Mouse (Mus musculus) heart, embryonic 16.5 days (tissue): Measurements from ENCODE around the gene Cacna1e. TPM values are rescaled to one million over a fixed set of nuclear protein-coding genes. Genes with fewer than 3 reads are reported as not detected.

Experiments used
- ATAC-seq: fragments of 200-750 bp; cut with Nextera tagmentation; replicated peaks from 2 replicates; pipeline ENCODE4 v1.8.0; 2017; ENCODE audit warnings: moderate number of reproducible peaks; ENCODE audit not compliant: insufficient read depth, low FRiP score; ENCODE audit errors: extremely low read depth
- H3K27ac ChIP-seq: fragments of 300-500 bp; sonication (generic); 2 replicates; pipeline ENCODE4 v1.5.1; 2014; ENCODE audit warnings: mild to moderate bottlenecking, low read length, control low read depth, moderate library complexity
- H3K27me3 ChIP-seq: fragments of 300-500 bp; sonication (generic); 2 replicates; pipeline ENCODE4 v1.6.1; 2014; ENCODE audit warnings: low read length, mixed read lengths; ENCODE audit not compliant: control insufficient read depth, insufficient read depth
- H3K36me3 ChIP-seq: fragments of 300-500 bp; sonication (generic); 2 replicates; pipeline ENCODE4 v1.6.1; 2014; ENCODE audit not compliant: control insufficient read depth, insufficient read depth
- H3K4me1 ChIP-seq: fragments of 300-500 bp; sonication (generic); 2 replicates; pipeline ENCODE4 v1.6.1; 2014; ENCODE audit warnings: low read length, mixed read lengths; ENCODE audit not compliant: control insufficient read depth, insufficient read depth
- H3K4me2 ChIP-seq: fragments of 300-500 bp; sonication (generic); 2 replicates; pipeline ENCODE4 v1.6.1; 2014; ENCODE audit warnings: low read depth, mild to moderate bottlenecking, control low read depth, low read length
- H3K4me3 ChIP-seq: fragments of 300-500 bp; sonication (generic); 2 replicates; pipeline ENCODE4 v1.5.1; 2014; ENCODE audit warnings: mild to moderate bottlenecking, control low read depth, low read length
- H3K9ac ChIP-seq: fragments of 300-500 bp; sonication (generic); 2 replicates; pipeline ENCODE4 v1.6.1; 2014; ENCODE audit warnings: low read length, control low read depth
- H3K9me3 ChIP-seq: fragments of 300-500 bp; sonication (generic); replicated peaks from 2 replicates; pipeline ENCODE4 v1.6.1; 2016; ENCODE audit warnings: low read length; ENCODE audit not compliant: control insufficient read depth
- WGBS: fragments of 180-500 bp; shearing (Covaris S2); extraction: QIAGEN DNeasy Blood & Tissue Kit; methylation state at CpG from one replicate; pipeline ENCODE4 v1.1.7; 2014; 5-methylcytosine and 5-hydroxymethylcytosine counted together
- polyA plus RNA-seq: library from polyadenylated mRNA; unstranded; fragments of >200 nt; fragmentation: Nextera tagmentation; extraction: Ambion mirVana; gene quantifications from 2 replicates; pipeline ENCODE4 v1.2.1, GENCODE M21; 2015

Gene Cacna1e
- polyA plus RNA-seq, 1 experiment from 2014 or later = 0.13 TPM

DNA sequence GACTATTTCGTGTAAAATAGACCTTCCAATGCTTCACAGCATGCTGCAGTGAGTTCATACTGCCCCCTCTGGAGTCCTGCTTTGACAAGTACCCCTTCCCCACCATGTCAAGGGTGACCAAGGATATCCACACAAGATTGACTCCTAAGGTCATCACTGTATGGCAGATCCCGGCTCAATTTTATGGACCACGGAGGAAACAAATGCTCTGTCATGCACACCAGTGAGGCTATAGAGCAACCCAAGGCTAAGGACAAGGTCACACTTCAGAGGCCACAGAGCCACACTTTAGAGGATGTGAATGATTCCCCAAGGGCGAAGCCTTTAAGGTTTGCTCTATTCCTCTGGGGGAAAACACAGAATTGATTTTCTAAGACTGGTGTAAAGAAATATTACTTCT, 410.1 kb downstream of the Cacna1e start:
- H3K9ac ChIP-seq = no peak overlapping the region
- no peaks in the 10 kb centered on the region for H3K27me3 ChIP-seq
- 75% methylated on average over 4 of the region's 4 CpGs for WGBS
- no peak overlapping the region for H3K4me3 ChIP-seq
- no peak overlapping the region for H3K4me2 ChIP-seq
- H3K9me3 ChIP-seq = no peaks in the 10 kb centered on the region
- no peak for ATAC-seq
- no peak overlapping the region for H3K27ac ChIP-seq
- H3K36me3 ChIP-seq = no peaks in the 10 kb centered on the region
- no peaks in the 10 kb centered on the region for H3K4me1 ChIP-seq

DNA sequence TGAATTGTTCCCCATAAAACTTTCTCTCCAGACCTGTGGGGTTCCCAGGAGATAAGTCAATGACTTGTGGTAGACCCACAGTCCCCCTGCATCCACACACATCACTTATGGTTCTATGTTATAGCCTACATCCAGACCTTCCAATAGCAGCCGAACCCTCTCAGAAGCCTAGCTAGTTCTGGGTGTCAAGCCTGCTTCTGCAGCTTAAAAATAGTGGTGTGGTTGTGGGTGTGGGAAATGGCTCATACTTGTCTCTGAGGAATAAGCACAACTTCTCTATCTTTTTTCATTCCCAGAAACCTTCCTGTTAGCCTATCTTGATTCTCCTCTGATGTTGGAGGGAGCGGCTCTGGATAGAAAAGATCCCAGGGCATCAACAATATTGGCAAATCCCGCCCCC, 417.0 kb downstream of the Cacna1e start:
- H3K4me1 ChIP-seq = no peaks in the 10 kb centered on the region; the same call in 1 of the 2 replicates
- H3K27ac ChIP-seq = no peak overlapping the region
- H3K4me3 ChIP-seq = no peak overlapping the region
- H3K9ac ChIP-seq = no peak overlapping the region
- 86% methylated on average over 3 of the region's 3 CpGs for WGBS
- H3K27me3 ChIP-seq = no peaks in the 10 kb centered on the region
- no peaks in the 10 kb centered on the region for H3K36me3 ChIP-seq
- no peak overlapping the region for H3K4me2 ChIP-seq
- no peak for ATAC-seq
- H3K9me3 ChIP-seq = no peaks in the 10 kb centered on the region

DNA sequence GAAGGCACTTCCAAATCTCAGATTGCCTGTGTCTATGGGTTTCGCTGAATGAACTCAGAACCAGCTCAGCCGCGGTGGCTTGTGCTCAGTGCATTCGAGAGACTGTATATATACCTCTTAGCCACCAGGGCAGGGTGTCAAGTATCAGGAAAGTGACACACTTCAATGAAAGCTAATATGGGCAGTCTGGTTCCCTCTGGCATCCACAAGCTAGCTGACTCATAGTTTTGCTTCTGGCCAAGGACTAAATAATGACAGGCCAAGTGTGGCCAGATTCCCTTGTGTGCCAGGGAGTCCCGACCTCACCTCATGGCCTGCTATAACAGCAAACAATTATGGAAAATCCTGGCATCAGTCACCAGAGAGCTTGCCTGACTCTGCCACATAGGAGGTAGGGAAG, 422.8 kb downstream of the Cacna1e start:
- no peaks in the 10 kb centered on the region for H3K27me3 ChIP-seq
- H3K9ac ChIP-seq = no peak overlapping the region
- no peak overlapping the region for H3K4me3 ChIP-seq
- H3K9me3 ChIP-seq = no peaks in the 10 kb centered on the region
- no peaks in the 10 kb centered on the region; the same call in 1 of the 2 replicates for H3K4me1 ChIP-seq
- H3K4me2 ChIP-seq = no peak overlapping the region
- no peak for ATAC-seq
- H3K27ac ChIP-seq = no peak overlapping the region
- no peaks in the 10 kb centered on the region for H3K36me3 ChIP-seq
- WGBS = 50% methylated on average over 5 of the region's 5 CpGs

DNA sequence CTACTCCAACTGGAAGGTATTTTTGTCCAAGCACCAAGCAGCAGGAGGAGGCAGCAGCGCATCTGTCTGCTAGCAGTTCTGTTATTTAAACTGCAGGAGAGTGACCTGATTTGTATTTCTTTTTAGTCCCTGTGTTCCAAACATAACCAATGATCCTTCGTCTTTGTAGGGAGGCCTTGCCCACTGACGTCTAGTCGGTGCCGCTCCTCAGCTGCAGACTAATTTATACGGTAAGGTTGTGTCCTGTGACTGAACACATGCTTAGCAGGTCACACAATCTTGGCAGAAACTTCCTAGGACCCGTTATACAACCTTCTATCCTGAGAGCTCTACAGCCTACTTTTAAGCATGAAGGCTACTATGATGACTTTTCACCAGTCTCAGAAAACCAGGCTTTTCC, 424.2 kb downstream of the Cacna1e start:
- no peaks in the 10 kb centered on the region for H3K36me3 ChIP-seq

DNA sequence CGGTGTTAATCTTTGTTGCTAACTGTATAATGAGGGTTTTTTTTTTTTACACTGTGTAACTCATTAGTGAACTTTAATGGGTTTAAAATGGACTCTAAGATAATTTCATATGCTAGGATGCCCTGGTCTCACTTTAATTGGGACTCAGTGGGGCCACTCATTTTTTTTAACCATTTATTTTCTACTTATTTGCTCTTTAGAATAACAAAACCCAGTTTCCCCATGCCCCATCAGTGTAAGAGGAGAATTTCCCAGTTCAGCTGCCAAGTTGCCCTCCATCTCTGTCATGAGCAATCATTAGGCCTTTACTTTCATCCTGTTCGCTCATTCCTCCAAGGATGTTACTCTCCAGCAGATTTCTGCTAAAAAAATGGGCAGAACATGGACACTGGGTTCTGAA, 425.7 kb downstream of the Cacna1e start:
- WGBS = 71% methylated on average over 2 of the region's 2 CpGs
- Histone ChIP-seq H3K36me3 (no peaks in the 10 kb centered on the region), H3K4me3 (no peak overlapping the region), H3K4me1 (no peaks in the 10 kb centered on the region; the same call in 1 of the 2 replicates), H3K9me3 (no peaks in the 10 kb centered on the region), H3K9ac (no peak overlapping the region), H3K4me2 (no peak overlapping the region), H3K27ac (no peak overlapping the region), H3K27me3 (no peaks in the 10 kb centered on the region)
- ATAC-seq = no peak

More for the DNA sequence above, 424.2 kb downstream of the Cacna1e start:
- H3K27me3 ChIP-seq = no peaks in the 10 kb centered on the region
- no peak overlapping the region for H3K27ac ChIP-seq
- H3K9ac ChIP-seq = no peak overlapping the region
- H3K4me2 ChIP-seq = no peak overlapping the region
- H3K4me3 ChIP-seq = no peak overlapping the region
- no peaks in the 10 kb centered on the region; the same call in 1 of the 2 replicates for H3K4me1 ChIP-seq
- 86% methylated on average over 7 of the region's 7 CpGs for WGBS
- no peak for ATAC-seq
- no peaks in the 10 kb centered on the region for H3K9me3 ChIP-seq

DNA sequence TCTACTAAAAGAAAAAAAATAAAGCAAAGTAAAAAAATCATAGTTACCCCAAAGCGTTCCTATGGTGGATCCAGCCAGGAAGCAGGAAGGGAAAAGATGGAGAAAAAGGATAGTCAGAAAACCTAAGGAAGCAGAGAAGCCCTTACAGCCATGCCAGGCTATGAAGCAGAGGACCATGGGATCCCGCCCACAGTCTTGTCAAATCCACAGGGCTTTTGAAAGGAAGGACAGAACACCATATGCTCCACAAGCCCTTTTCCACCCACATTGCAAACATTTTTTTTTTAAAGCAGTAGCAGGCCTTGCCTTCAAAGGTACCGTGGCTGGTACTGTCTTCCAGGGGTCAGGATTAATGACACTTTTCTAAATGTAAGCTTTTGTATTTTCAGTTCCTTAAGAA, 433.5 kb downstream of the Cacna1e start:
- no peak overlapping the region for H3K27ac ChIP-seq
- WGBS = 84% methylated on average over 3 of the region's 3 CpGs
- no peak overlapping the region for H3K9ac ChIP-seq
- no peaks in the 10 kb centered on the region for H3K9me3 ChIP-seq
- no peak overlapping the region for H3K4me2 ChIP-seq
- H3K36me3 ChIP-seq = no peaks in the 10 kb centered on the region
- H3K4me3 ChIP-seq = no peak overlapping the region
- ATAC-seq = no peak
- H3K27me3 ChIP-seq = no peaks in the 10 kb centered on the region
- H3K4me1 ChIP-seq = no peaks in the 10 kb centered on the region

DNA sequence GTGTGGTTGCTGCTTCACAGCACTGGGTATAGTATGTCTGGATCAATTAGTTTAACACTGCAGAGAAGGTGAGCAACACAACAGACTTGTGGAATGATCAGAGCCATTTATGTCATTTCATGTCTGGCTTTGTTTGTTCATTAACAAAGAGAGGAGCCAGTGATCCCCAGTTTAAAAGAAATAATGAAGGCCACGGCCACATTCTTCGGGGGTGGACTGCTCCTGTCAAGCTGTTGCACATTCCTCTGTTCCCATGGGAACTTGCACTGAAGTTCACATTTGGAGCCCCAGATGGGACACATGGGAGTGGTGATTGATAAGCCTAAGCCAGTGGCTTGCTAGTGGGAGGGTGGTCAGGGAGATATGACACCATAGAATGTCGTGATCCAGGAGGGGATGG, 437.8 kb downstream of the Cacna1e start:
- Histone ChIP-seq H3K9me3 (no peaks in the 10 kb centered on the region), H3K4me2 (no peak overlapping the region), H3K9ac (no peak overlapping the region), H3K4me3 (no peak overlapping the region), H3K27ac (no peak overlapping the region), H3K36me3 (no peaks in the 10 kb centered on the region), H3K27me3 (no peaks in the 10 kb centered on the region), H3K4me1 (no peaks in the 10 kb centered on the region)
- ATAC-seq = no peak
- 46% methylated on average over 3 of the region's 3 CpGs for WGBS

DNA sequence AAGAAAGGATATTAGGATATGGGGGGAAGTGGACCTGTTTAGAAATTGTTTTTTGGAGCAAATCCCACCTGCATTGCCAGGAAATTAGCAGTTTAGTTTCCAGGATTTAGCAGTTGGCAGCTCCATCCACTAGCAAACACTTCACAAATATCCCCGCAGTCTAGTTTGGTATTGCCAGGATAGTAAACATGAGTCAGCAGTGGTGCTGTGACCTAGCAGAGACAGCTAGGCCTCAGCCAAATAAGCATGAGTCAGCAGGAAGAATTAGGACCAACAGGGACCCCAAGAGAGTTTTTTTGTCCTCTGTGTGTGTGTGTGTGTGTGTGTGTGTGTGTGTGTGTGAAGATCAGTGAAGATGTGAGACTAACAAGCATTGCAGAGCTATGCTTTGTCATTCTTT, 450.8 kb downstream of the Cacna1e start:
- H3K4me3 ChIP-seq = no peak overlapping the region
- no peak overlapping the region for H3K27ac ChIP-seq
- WGBS = 69% methylated on average over 1 of the region's 1 CpGs
- H3K36me3 ChIP-seq = no peaks in the 10 kb centered on the region
- H3K27me3 ChIP-seq = no peaks in the 10 kb centered on the region
- H3K9ac ChIP-seq = no peak overlapping the region
- ATAC-seq = no peak
- H3K4me1 ChIP-seq = no peaks in the 10 kb centered on the region; the same call in 1 of the 2 replicates
- no peak overlapping the region for H3K4me2 ChIP-seq
- H3K9me3 ChIP-seq = no peaks in the 10 kb centered on the region; the same call in 1 of the 2 replicates

DNA sequence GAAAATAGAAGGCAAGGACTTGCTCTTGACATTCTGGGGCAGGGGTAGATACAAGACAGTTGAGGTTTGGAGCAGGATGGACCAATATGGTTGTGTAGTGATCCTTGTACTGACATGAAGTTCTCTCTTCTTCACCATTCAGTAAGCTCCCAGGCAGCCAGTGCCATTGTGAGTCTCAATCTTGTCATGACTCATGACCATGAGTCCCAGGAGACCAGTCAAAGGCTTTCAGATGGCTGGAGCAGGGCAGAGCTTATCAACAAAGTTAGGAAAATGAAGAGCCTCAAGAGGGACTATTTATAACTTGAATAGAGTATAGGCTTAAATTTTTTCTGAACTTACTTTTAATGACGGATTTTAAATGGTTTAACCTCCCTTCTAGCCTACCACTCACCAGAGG, 451.2 kb downstream of the Cacna1e start:
- Histone ChIP-seq H3K4me1 (no peaks in the 10 kb centered on the region; the same call in 1 of the 2 replicates), H3K27me3 (no peaks in the 10 kb centered on the region), H3K27ac (no peak overlapping the region), H3K4me3 (no peak overlapping the region), H3K36me3 (no peaks in the 10 kb centered on the region), H3K4me2 (no peak overlapping the region), H3K9me3 (no peaks in the 10 kb centered on the region; the same call in 1 of the 2 replicates), H3K9ac (no peak overlapping the region)
- WGBS = 37% methylated on average over 1 of the region's 1 CpGs
- ATAC-seq = no peak
